Mouse (Mus musculus) megakaryocyte-erythroid progenitor cell, adult 5-6 weeks (primary cell): ENCODE results near the gene Gm42669. TPM values are rescaled to one million over a fixed set of nuclear protein-coding genes. Genes with fewer than 3 reads are reported as not detected.
A peak's percentile ranks its signal among the peaks of the same experiment; 100 is the strongest.

Experiments
- ATAC-seq: replicated peaks from 2 replicates; pipeline ENCODE4 v1.8.0; 2016; ENCODE audit warnings: mild to moderate bottlenecking, inconsistent platforms; ENCODE audit not compliant: severe bottlenecking, poor library complexity, low FRiP score, low TSS enrichment
- total RNA-seq, 2 experiments: library from RNA; stranded (forward) in 1 of 2; stranded (reverse) in 1 of 2; fragments of 200-1000, 215-1000 nt in 1 of 2; fragments of >200 nt in 1 of 2; fragmentation: Nextera tagmentation in 1 of 2; gene quantifications; 2 replicates each; pipeline ENCODE4 v1.2.3; 2014 to 2017

The Gm42669 gene
- total RNA-seq (2014; fragmentation: Nextera tagmentation) = 0.94 TPM in 1 of 2 replicates, not detected in the other
- total RNA-seq (2017) = 0.84 and 1.3 TPM in 2 replicates

GRCm38 (mm10) chr5:107507321-107507720 is at the start of gene Gm42669:
Gene Gm42669 (plus strand): TSS chr5:107507621.
- ATAC-seq = no peak

- peak; percentile 94 for ATAC-seq
Measured at GRCm38 (mm10) chr5:107462147-107463076, 45.0 kb upstream of the Gm42669 start.

DNA sequence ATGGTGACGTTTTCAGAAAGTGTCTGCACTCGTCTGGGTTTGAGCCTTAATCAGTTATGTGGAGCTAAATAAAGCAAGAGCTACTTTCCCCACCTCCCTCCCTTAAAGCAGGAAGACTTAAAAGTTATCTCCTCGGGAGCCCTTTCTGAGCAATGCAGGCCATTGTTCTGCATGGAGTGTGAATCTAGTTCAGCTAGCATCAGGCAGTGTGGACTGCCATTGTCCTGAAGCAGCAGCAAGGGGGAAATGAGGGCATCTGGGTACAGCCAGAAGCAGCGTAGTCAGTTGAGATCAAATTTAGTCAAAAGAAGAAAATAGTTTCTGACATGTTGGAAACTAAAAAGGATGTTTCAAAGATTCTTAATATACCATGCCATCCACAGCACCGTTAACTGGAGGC is 40.9 kb upstream of the Gm42669 start:
- no peak for ATAC-seq

- ATAC-seq = no peak
Measured at GRCm38 (mm10) chr5:107467098-107467497, 40.3 kb upstream of the Gm42669 start.

DNA sequence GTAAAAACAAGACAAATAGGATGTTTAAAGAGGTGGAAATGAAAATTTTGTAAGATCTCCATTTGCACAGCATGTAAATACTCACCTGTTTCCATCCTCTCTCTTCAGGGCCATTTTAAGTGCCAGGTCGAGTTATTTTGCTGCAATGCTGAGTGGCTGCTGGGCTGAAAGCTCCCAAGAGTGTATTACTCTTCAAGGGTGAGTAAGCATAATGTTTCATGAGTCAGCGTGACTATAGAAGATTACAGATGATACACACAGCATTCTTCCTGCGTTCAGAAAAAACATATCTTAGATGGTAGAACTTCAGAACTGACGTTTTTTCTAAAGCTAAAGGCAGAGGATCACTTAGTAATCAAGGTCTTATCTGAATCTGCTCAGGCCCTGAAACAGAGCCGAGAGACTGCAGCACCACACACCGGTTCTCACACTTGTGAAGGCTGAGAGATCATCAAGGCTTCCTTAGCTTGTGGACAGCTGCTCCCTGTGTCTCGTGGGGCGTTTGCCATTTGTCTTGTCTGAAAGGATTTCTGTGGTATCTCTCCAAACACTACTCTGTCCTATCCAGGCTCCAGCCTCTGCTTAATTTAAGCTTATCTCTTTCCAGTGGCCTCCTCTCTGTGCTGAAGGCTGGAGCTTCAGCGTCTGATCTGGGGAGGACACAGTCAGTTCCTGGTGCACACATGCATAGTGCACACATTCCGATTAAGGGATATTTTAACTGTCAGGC is 36.7 kb upstream of the Gm42669 start:
- ATAC-seq = peak; percentile 91

DNA sequence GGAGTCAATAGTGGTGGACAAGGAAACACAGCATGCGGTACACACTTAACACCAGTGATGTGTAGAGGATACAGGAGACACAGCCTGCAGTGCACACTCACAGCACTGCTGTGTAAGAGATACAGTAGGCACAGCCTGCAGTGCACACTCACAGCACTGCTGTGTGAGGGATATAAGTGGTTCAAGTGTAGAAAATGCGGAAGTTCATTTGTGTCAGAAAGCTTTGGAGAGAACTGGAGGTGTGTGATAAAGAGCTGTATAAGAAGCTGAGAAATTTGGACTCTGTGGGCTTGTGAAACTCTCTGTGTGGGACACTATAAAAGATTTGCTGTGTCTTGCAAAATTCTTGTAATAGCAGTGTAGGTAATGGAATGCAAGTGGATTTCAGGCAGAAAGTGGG is 27.2 kb upstream of the Gm42669 start:
- ATAC-seq = no peak

GRCm38 (mm10) chr5:107488996-107489395 is 18.4 kb upstream of the Gm42669 start:
- ATAC-seq = no peak

- ATAC-seq = no peak
Measured at GRCm38 (mm10) chr5:107491036-107491435, 16.4 kb upstream of the Gm42669 start.

DNA sequence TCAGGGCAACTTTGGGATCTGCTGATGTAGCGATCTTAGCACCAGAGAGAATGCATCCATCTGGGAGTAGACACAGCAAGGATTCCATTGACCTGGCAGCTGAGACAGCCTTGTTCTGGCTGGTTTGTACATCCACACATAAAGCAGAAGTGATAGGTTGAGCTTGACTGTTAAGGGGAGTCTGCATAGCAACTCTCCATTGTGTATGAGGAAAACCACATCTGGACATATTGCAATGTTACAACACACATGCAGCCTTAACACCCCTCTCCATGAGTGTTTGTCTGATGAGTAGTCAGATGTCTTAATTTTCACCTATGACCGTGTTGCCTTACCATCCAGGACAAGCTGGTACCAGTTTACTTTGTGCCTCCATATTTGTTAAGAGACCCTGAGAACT is 14.9 kb upstream of the Gm42669 start:
- ATAC-seq = no peak

DNA sequence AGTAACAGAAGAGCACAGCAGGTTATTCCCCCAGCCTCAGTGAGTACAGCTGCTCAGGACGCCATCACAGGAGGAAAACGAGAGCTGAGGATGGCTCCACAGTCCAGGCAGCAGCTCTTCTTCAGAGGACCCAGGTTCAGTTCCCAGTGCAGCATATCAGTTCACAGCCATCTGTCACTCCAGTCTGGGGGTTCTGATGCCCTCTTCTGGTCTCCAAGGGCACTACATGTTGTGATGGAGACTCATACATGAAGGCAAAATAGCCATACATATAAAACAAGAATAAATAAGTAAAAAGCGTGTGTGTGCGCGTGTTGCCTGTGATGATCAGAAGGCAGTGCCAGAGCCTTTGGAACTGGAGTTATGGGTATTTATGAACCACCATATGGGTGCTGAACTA is 12.7 kb upstream of the Gm42669 start:
- 0 out of 2 replicates have a peak, but pooled peaks have one; percentile 34 for ATAC-seq

DNA sequence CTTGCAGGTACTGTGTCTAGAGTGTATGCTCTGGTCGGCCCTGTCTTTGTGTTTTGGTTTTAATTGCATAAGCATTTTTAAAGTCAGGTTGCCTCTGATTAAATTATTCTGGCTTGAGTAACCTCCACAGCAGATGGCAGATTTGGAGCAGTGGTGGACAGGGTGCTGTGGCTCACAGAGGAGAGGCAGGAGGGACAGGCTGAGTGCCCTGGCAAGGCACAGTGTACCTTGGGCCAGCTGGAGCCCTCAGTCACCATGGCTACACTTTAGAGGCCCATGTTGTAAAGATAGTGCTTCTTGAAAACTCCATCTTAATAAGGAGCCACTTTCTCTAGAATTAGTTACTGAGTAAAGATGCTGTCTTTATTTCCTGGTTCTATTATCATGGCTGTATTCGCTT is 11.4 kb upstream of the Gm42669 start:
- ATAC-seq = no peak

DNA sequence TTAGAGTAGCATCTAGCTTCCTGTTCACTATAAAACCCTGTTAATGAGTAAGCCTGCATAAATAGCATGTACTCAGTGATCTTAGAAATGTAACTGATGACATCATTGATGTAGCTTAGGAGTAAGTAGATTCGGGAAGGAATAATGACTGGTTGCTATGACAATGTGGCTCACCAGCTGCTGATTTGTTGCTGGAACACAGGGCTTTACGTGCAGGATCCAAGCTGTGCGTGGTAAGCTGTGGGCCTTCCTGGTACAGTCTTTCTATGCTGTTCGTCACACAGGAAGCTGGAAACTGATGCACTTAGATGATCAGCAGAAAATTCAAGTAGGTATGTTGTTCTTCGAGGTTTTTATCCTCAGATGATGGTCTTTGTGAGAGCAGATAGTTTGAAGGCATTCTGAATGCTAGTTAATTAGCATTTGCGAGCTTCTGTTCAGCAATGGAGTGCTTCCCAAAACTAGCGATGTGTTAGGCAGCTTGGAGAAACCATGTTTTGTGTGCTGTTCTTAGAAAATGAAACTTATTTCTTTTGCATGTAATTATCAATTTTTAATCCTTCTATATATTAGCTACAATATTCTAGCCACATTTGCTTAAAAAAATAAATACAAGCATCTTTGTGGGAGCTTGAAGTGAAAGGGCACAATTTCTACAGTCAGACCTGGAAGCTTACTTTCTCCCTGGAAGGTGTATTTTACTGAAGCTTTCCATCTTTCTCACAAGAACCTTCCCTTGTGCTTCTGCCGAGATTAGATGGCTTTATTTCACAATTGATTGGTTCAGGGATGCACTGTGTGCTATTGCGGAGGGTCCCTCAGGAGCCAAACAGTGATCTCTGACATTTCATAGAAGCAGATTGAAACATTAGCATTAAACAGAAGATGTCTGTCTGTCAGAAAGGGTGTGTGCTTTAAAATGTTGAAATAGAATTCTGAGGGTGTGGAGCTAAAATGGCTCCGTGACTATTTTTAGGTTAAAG is 9.6 kb upstream of the Gm42669 start:
- no peak for ATAC-seq

DNA sequence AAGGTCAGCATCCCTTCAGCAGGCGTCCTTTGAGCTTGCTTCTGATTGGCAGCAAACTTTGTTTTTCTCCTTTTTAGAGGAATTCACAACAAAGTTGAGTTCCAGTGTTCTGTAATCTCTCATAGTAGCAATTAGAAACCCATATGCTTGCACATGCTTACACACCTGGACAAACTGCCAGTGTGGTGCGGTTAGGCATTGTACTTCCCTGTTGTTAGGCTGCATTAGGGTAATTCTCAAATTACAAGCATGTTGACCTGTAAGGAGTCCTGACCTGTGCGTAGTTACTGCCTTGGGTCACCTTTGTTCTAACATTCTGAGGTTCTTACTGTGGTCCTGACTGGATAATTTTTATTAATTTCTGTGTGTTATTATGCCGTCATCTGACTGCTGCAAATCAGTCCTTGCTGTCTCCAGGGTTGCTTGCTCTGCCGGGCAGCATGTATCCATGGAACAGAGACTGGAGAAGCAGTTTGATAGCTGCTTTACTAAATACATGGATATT is 8.6 kb upstream of the Gm42669 start:
- ATAC-seq = no peak

DNA sequence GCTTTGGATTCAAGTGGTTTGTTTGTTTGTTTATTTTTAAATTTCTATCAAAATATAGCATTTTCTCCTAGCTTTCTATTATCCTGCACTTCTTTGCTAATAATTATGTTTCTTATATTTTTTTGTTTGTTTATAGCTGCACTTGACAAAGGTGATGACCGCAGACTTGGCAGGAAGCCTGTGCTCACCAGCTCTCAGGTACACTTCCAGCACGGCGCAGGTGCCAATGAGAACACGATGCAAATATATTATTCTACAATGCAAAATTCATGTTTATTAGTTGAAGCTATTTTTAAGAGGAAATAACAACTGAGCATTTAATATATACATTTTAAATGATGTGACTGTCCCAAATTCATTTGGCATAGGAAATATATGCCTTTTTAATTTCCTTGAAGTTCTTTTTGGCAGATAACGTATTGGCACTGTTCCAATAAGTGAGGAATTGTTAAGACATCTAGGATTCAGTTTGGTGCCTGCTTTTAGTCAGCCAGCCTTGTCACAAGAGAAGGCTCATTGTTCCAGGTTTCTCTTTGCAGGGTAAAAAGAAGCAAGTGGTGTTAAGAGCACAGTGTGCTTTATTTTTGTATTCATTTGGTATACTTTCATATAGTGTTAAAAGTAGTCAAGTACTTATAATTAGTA is 7.4 kb upstream of the Gm42669 start:
- no peak for ATAC-seq

GRCm38 (mm10) chr5:107500741-107501140 is 6.7 kb upstream of the Gm42669 start:
- ATAC-seq = no peak

DNA sequence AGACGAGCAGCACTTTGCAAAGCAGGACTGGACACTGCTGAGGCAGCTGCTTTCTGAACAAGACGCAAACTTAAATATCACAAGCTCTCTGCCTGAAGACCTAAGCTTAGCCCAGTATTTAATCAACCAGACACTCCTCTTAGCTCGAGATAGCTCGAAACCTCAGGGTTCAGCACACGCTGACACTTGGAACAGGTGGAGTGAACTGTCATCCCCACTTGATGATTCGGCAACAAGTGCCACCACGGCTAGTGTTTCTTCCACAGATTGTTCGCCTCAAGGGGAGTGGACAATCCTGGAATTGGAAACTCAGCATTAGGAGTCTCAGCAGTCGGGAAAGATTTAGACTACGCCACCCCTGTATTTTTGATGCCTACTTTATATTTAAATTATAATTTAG is 3.1 kb downstream of the Gm42669 start:
- ATAC-seq = no peak

- ATAC-seq = no peak
Measured at GRCm38 (mm10) chr5:107511326-107511725, 3.9 kb downstream of the Gm42669 start.

GRCm38 (mm10) chr5:107513583-107513982 is 6.2 kb downstream of the Gm42669 start:
- ATAC-seq = peak; percentile 95

DNA sequence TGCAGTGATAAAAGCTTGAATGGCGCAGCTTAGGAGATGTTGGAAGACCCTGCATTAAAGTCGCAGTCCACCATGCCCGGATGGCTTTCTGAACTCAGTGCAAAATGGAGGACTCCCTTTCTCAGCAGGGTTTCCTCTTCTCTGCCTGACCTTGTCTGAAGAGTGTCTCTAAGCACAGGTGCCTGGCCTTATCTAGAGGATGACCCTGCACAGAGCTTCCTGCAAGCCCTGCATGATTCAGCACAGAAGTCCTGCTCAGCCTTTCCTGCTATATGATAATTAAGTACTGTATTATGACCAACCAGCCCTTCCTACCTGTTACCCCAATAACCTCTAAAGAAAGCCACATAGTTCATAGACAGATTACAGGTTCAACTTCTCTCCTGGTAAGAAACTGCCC is 8.0 kb downstream of the Gm42669 start:
- ATAC-seq = no peak
